Mouse (Mus musculus) hindbrain, embryonic 11.5 days (tissue): ENCODE measurements around the gene Srrd. TPM values are rescaled to one million over a fixed set of nuclear protein-coding genes. Genes with fewer than 3 reads are reported as not detected.

ENCODE experiments used
- ATAC-seq: fragments of 200-750 bp; cut with Nextera tagmentation; 2 replicates; pipeline ENCODE4 v1.8.0; 2017; ENCODE audit warnings: mild to moderate bottlenecking, moderate TSS enrichment, moderate library complexity; ENCODE audit not compliant: low FRiP score
- DNase-seq: peaks from one replicate; pipeline ENCODE4 v3.0.0-alpha.2; 2015; ENCODE audit warnings: low spot score
- H3K27ac ChIP-seq: fragments of 300-500 bp; sonication (generic); 2 replicates; pipeline ENCODE4 v1.5.1; 2014; ENCODE audit warnings: mild to moderate bottlenecking, low read depth, low read length
- H3K27me3 ChIP-seq: fragments of 300-500 bp; sonication (generic); 2 replicates; pipeline ENCODE4 v1.6.1; 2014; ENCODE audit warnings: mild to moderate bottlenecking, low read length, moderate library complexity, mixed read lengths; ENCODE audit not compliant: control insufficient read depth, insufficient read depth
- H3K36me3 ChIP-seq: fragments of 300-500 bp; sonication (generic); 2 replicates; pipeline ENCODE4 v1.6.1; 2014; ENCODE audit warnings: mild to moderate bottlenecking, low read length, moderate library complexity, mixed read lengths; ENCODE audit not compliant: control insufficient read depth, insufficient read depth
- H3K4me1 ChIP-seq: fragments of 300-500 bp; sonication (generic); replicated peaks from 2 replicates; pipeline ENCODE4 v1.6.1; 2014; ENCODE audit warnings: low read length, mixed read lengths; ENCODE audit not compliant: control insufficient read depth, insufficient read depth
- H3K4me2 ChIP-seq: fragments of 300-500 bp; sonication (generic); replicated peaks from 2 replicates; pipeline ENCODE4 v1.6.1; 2014; ENCODE audit warnings: mild to moderate bottlenecking, low read depth, low read length
- H3K4me3 ChIP-seq: fragments of 300-500 bp; sonication (generic); 2 replicates; pipeline ENCODE4 v1.5.1; 2014; ENCODE audit warnings: low read depth, low read length
- H3K9ac ChIP-seq: fragments of 300-500 bp; sonication (generic); 2 replicates; pipeline ENCODE4 v1.6.1; 2014; ENCODE audit warnings: low read depth, low read length
- H3K9me3 ChIP-seq: fragments of 300-500 bp; sonication (generic); 2 replicates; pipeline ENCODE4 v1.6.1; 2016; ENCODE audit warnings: low read length; ENCODE audit not compliant: control insufficient read depth
- WGBS: fragments of 180-500 bp; shearing (Covaris S2); extraction: QIAGEN DNeasy Blood & Tissue Kit; methylation state at CpG from one replicate; pipeline ENCODE4 v1.1.7; 2014; 5-methylcytosine and 5-hydroxymethylcytosine counted together
- polyA plus RNA-seq: library from polyadenylated mRNA; unstranded; fragments of >200 nt; fragmentation: Nextera tagmentation; extraction: Ambion mirVana; gene quantifications from 2 replicates; pipeline ENCODE4 v1.2.1, GENCODE M21; 2014

Srrd gene
- polyA plus RNA-seq, 1 experiment from 2014 or later: 49.8 TPM

DNA sequence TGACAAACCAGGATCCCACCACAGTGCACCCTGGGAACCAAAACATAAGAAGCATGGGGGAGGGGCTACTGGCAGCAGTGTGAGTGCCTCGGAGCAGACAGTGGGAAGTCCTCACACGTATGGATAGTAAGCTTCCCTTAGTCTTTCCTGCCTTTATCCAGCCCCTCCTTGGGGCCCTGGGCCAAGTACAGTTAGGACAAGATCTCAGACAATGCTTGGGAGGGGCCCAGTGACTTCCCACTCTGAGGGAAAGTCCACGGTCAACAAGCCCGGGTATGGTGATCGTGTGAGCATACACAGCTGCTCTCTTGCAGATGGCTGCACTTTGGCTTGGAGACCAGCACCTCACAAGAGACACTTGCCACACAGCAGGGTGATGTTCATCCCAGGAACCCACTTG lies 25.5 kb downstream of the Srrd start:
- no peaks in the 10 kb centered on the region for H3K27me3 ChIP-seq
- DNase-seq (no peak), ATAC-seq (no peak)
- no peaks in the 10 kb centered on the region for H3K9me3 ChIP-seq
- WGBS: 59% methylated on average over 5 of the region's 5 CpGs
- H3K4me2 ChIP-seq: no peak overlapping the region
- no peak overlapping the region for H3K9ac ChIP-seq
- H3K36me3 ChIP-seq: 0 out of 2 replicates have a peak, but pooled peaks cover 3% of the 10 kb centered on the region
- no peak overlapping the region for H3K27ac ChIP-seq
- no peak overlapping the region for H3K4me3 ChIP-seq
- no peaks in the 10 kb centered on the region for H3K4me1 ChIP-seq

DNA sequence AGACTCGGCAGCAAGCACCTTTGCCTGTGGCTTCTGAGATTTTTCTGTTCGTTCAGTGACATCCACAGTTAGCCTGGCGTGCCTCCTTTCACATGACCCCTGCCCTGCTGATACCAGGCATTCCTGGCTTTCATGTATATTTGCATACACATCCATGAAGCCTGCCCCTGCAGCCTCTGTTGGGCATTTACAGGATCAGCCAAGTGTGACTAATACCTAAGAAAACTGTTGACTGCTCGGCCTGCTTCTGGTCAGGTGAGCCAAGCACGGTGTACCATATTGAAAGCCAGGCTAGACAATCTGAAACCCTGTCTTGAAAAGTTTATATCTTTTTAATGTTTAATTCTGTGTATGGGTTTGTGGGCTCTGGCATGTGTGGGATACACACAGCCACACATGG lies 26.4 kb downstream of the Srrd start:
- Histone ChIP-seq H3K4me1 (no peaks in the 10 kb centered on the region), H3K27ac (no peak overlapping the region), H3K9me3 (no peaks in the 10 kb centered on the region), H3K36me3 (0 out of 2 replicates have a peak, but pooled peaks cover 3% of the 10 kb centered on the region), H3K27me3 (no peaks in the 10 kb centered on the region), H3K4me2 (no peak overlapping the region), H3K9ac (no peak overlapping the region), H3K4me3 (no peak overlapping the region)
- 84% methylated on average over 5 of the region's 5 CpGs for WGBS
- DNase-seq: no peak
- no peak for ATAC-seq

DNA sequence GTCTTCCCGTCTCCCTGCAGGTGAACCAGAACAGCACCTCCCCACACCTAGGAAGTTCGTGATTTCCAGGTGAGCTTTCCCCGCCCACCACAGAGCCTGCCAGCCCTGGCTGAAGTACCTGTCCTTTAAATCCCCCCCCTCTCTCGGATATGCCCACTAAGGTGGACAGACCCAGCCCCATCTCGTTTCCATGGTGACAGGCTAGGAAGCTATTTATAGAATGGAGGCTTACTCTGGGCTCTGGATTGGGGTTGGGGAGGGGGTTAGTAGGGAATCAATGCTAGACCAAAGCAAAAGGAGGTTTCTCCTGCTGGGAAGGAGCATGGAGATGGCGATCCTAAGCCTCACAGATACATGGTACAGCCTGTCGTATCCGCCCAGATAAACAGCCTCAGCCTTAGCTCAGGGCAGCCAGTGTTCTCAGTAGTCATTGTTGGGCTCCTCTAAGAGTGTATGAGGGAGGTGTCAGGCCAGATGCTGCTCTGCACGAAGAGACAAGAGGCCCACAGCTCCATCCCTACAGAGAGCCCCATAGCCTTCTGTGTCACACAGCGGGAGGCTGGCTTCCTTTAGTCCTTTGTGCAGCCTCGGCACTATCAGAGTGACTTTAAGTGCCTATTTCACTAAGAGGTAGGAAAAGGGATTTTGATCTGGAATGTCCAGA lies 29.5 kb downstream of the Srrd start:
- 59% methylated on average over 11 of the region's 11 CpGs for whole genome bisulfite sequencing
- Histone ChIP-seq H3K9ac (no peak overlapping the region), H3K4me1 (no peaks in the 10 kb centered on the region), H3K4me3 (no peak overlapping the region), H3K27me3 (no peaks in the 10 kb centered on the region), H3K4me2 (no peak overlapping the region), H3K36me3 (0 out of 2 replicates have a peak, but pooled peaks cover 3% of the 10 kb centered on the region), H3K9me3 (no peaks in the 10 kb centered on the region), H3K27ac (no peak overlapping the region)
- no peak for DNase-seq
- no peak for ATAC-seq

DNA sequence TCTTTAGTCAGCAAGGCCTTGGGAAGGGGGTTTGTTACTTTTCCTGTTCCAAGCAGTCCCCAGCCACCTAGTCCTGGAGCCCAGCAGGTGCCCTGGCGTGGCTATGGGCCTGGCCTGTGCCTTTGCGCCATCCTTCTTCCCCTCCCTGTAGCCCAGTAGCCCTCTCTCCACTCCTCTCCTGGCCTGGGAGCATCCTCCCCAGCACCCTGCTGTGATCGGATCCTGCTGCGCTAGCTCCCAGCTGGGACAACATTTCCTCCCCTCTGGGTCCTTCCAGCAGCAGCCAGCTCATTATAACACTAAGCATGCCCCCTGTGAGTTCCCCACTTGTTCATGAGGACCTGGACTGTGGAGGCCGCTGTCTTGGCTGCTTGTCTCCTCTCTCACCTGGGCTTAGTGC lies 37.0 kb downstream of the Srrd start:
- DNase-seq (no peak), ATAC-seq (no peak)
- Histone ChIP-seq H3K27me3 (no peaks in the 10 kb centered on the region), H3K4me2 (no peak overlapping the region), H3K9me3 (no peaks in the 10 kb centered on the region), H3K9ac (no peak overlapping the region), H3K36me3 (no peaks in the 10 kb centered on the region), H3K4me3 (no peak overlapping the region), H3K27ac (no peak overlapping the region), H3K4me1 (no peaks in the 10 kb centered on the region)
- WGBS: 64% methylated on average over 5 of the region's 5 CpGs

DNA sequence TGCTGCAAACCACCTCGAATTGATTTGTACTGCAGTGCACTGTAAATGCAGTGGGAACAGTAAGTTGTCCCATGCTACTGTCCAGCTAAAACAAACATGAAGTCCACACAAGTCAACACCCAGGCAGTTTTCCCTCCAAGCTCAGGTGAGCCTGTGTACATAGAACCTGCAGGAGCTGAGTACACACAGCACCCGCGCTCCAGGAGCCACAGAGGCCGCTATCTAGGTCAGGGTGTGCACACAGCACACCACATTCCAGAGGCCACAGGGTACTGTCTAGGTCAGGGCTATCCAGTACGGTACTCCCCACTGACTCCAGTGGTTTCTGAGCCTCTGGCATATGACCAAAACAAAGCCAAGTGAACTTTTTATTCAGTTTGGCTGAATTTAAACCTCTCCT lies 40.5 kb downstream of the Srrd start:
- no peak for ATAC-seq
- no peak for DNase-seq
- Histone ChIP-seq H3K27me3 (no peaks in the 10 kb centered on the region), H3K36me3 (no peaks in the 10 kb centered on the region), H3K4me1 (no peaks in the 10 kb centered on the region), H3K9ac (no peak overlapping the region), H3K27ac (no peak overlapping the region), H3K9me3 (no peaks in the 10 kb centered on the region), H3K4me2 (no peak overlapping the region), H3K4me3 (no peak overlapping the region)
- WGBS: 90% methylated on average over 5 of the region's 5 CpGs

DNA sequence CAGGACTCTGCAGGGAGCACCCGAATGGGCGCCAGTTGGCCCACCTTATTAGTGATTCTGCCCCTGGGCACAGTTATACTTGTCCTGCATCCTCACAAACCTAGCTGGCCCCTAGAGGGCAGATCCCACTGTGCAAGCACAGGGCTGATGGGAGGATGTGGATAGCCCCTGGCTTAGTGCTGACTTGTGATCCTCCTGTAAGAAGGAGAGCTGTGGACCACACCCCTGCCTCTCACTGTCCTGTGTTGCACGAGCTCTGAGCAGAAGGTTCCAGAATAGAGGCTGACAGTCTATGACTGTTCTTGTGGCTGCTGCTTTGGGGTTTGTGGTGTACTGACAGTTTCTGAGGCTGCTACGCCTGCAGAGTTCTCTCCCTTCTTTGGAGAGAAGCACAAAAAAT lies 41.1 kb downstream of the Srrd start:
- Histone ChIP-seq H3K4me2 (no peak overlapping the region), H3K27me3 (no peaks in the 10 kb centered on the region), H3K36me3 (no peaks in the 10 kb centered on the region), H3K9me3 (no peaks in the 10 kb centered on the region), H3K4me1 (no peaks in the 10 kb centered on the region), H3K27ac (no peak overlapping the region), H3K4me3 (no peak overlapping the region), H3K9ac (no peak overlapping the region)
- DNase-seq: no peak
- ATAC-seq: no peak
- WGBS: 89% methylated on average over 4 of the region's 4 CpGs

DNA sequence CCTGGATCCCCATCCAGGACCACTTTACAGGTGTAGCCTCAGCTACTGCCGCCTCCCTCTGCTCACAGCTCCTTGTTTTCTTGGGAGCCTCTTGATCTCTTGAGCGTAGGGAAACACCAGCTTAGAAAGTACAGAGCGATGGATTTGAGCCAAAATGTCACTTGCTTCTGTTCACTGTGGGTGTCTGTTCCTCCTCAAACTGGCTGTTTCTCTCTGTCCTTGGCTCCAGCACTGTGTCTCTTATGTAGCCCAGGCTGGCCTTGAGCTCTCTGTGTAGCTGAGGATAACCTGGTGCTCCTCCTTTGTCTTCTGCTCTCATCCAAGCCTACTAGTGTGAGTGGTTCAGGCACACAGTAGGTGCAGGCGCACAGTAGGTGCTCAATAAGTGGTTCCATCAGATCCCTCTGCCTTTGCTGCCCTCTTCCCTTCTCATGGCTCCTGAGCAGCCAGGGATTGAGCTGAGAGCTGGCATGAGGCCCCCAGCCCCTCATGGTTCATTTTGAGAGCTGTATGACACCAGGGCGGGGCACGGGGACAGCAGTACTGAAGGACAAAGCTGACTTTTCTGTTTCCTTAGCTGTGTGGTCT lies 42.0 kb downstream of the Srrd start:
- DNase-seq (no peak), ATAC-seq (no peak)

DNA sequence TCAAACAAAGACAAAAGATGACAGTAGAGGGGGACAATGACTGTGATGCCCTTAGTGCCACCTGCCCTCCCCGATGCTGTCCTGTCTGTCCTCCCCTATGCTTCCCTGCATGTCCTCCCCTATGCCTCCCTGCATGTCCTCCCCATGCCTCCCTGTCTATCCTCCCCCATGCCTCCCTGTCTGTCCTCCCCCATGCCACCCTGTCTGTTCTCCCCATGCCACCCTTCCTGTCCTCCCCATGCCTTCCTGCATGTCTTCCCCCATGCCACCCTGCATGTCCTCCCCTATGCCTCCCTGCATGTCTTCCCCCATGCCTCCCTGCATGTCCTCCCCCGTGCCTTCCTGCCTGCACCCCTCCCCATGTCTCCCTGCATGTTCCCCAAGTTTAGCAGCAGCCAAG lies 42.7 kb downstream of the Srrd start:
- no peaks in the 10 kb centered on the region for H3K27me3 ChIP-seq
- H3K4me3 ChIP-seq: no peak overlapping the region
- no peaks in the 10 kb centered on the region for H3K4me1 ChIP-seq
- H3K4me2 ChIP-seq: no peak overlapping the region
- H3K9me3 ChIP-seq: no peaks in the 10 kb centered on the region
- 84% methylated on average over 2 of the region's 2 CpGs for WGBS
- H3K27ac ChIP-seq: no peak overlapping the region
- no peak for ATAC-seq
- no peak for DNase-seq
- H3K9ac ChIP-seq: no peak overlapping the region
- no peaks in the 10 kb centered on the region for H3K36me3 ChIP-seq

More for the DNA sequence above, 42.0 kb downstream of the Srrd start:
- Histone ChIP-seq H3K4me3 (no peak overlapping the region), H3K27me3 (no peaks in the 10 kb centered on the region), H3K9me3 (no peaks in the 10 kb centered on the region), H3K4me1 (no peaks in the 10 kb centered on the region), H3K9ac (no peak overlapping the region), H3K36me3 (no peaks in the 10 kb centered on the region), H3K27ac (no peak overlapping the region), H3K4me2 (no peak overlapping the region)
- WGBS: 91% methylated on average over 6 of the region's 6 CpGs

DNA sequence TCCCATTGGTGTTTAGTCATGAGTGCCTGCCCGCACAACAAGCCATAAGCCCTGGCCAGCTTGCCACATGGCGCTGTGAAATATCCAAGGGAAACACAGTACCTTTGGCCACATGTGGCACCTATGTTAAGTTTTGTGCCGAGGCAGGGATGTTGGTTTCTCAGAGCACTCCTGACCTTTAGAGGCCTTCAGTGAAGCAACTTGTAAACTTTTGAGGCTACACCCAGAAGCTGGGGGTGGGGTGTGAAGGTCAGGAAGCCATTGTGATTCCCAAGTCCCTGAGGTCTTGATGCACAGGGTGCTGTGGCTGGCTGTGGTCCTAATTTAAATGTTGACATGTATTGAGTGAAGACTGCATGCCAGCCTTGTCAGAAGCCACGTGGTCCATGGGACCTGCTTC lies 43.4 kb downstream of the Srrd start:
- ATAC-seq (no peak), DNase-seq (no peak)
- Histone ChIP-seq H3K27me3 (no peaks in the 10 kb centered on the region), H3K4me3 (no peak overlapping the region), H3K27ac (no peak overlapping the region), H3K4me1 (no peaks in the 10 kb centered on the region; the same call in 1 of the 2 replicates), H3K9me3 (no peaks in the 10 kb centered on the region), H3K4me2 (no peak overlapping the region), H3K9ac (no peak overlapping the region), H3K36me3 (no peaks in the 10 kb centered on the region)
- WGBS: 85% methylated on average over 4 of the region's 4 CpGs
